Mouse (Mus musculus) urinary bladder, adult 2 months (tissue): Measurements from ENCODE around the gene Dnajb5. TPM values are rescaled to one million over a fixed set of nuclear protein-coding genes. Genes with fewer than 3 reads are reported as not detected.
A peak's percentile ranks its signal among the peaks of the same experiment; 100 is the strongest.
"Not testable (repeated sequence)": the region's sequence is repeated elsewhere in the genome, so short reads cannot be mapped to it uniquely, and the experiment has no call there.

Experiments
- DNase-seq: peaks from one replicate; pipeline ENCODE4 v3.0.0; 2022; ENCODE audit warnings: low spot score
- polyA plus RNA-seq: library from polyadenylated mRNA; depleted of rRNA; stranded (reverse); fragments of >200 nt; gene quantifications from 2 replicates; pipeline ENCODE4 v1.2.3, GENCODE M21; 2012; rRNA removed

Dnajb5 gene
- polyA plus RNA-seq, 1 experiment = 26.1 TPM

DNA sequence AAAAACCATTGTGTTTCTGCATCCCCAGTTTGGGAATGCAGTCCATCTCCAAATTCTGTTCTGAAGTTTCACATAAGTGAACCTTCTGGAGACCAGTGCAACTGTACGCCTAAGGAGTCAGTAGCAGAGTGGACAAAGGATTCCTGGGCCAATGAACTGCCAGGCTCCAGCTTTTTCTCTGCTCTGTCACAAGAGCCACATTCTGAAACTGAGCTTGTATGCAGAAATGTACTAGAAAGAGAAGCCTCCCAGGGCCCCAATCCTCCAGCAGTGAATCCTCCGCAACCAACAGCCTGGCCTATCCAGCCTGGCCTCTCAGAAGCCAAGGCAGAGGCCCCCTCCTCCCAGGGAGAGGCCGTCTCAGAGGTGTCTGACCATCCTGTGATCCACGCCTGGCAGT lies 23.3 kb downstream of the Dnajb5 start:
- DNase-seq = no peak

- DNase-seq = no peak
These were observed 24.3 kb downstream of the Dnajb5 start for GRCm38 (mm10) chr4:42973868-42974267.

DNA sequence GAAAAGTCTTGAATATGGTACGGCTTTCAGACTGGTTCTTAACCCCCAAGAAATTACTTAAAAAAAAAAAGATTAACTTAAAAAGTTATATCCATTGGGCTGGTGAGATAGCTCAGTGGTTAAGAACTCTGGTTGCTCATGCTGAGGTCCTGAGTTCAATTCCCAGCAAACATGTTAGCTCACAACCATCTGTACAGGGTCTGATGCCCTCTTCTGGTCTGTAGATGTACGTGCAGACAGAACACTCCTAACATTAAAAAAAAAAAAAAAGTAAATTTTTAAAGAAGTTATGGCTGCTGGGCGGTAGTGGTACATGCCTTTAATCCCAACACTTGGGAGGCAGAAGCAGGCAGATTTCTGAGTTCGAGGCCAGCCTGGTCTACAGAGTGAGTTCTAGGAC lies 28.4 kb downstream of the Dnajb5 start:
- DNase-seq = no peak

GRCm38 (mm10) chr4:42980467-42980866 lies 30.9 kb downstream of the Dnajb5 start:
- not testable (repeated sequence) for DNase-seq

- DNase-seq = no peak
These were observed 38.7 kb downstream of the Dnajb5 start for GRCm38 (mm10) chr4:42988296-42988695.

- DNase-seq = no peak
These were observed 48.4 kb downstream of the Dnajb5 start for GRCm38 (mm10) chr4:42998022-42998421.

DNA sequence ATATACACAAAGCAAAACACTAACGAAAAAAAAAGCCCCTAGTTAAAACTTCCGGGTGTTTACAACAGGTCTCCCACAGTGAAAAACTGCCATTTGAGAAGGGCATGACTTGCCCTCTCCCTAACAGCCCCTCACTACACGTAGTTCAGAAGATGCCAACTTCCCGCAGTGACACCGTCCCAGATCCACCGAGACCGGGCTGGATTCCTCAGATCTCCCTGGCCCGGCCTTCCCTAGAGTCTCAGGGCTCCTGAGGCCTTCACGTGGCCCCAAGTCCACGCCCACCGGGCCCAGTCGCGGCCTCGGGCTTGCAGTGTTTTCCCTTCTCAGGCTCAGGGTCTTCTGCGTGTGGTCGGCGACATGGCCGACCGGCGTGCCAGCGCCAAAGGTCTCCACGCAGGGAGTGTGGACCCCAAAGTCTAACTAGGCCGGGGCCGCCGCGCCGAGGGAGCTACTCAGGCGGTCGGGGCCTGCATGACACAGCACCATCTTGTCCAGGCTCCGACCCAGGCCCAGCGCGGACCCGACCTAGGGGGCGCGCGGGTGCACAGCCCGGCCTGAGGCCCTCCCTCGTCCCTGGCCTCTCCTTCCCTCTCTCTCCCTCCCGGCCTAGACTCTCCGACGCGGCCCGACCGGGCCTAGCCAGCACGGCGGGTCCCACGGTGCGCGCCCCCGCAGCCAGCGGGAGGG lies 50.0 kb downstream of the Dnajb5 start:
- DNase-seq = peak; percentile 70

- peak; percentile 90 for DNase-seq
These were observed 50.8 kb downstream of the Dnajb5 start, which contains the start of gene Vcp for GRCm38 (mm10) chr4:43000141-43000986. TSS of gene Vcp (minus strand) at chr4:43000507.

GRCm38 (mm10) chr4:43001272-43001671 lies 51.7 kb downstream of the Dnajb5 start:
- DNase-seq = no peak

DNA sequence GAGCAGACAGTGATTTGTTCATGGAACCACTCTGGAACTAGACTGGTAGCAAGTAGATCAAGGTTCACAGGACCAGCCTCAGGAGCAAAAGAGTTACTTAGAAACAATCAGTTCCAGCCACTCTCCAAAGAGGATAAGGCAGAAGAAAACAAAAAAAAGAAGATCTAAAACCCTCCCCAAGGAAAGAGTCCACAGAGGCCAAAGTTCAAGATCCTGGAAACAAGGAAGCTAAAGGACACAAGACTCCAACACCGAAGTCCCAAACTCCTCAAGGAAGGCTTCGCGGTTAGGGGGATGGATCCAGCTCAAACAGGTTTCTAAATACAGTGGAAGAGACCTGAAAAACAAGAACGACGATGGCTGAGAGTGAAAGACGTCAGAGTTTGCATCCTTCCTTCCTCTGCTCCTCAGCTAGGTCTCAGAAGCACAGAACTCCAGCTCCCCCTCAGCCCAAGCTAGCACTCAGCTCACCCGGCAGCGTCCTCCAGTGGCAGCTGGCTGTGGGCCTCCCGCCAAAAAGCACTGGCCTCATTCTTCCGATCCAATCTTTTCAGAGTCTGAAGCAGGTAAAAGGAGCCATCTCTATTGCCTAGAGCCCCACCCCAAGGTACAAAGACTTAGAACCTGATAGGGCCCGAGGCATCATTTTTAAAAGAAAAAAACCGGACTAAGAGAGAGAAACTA lies 53.3 kb downstream of the Dnajb5 start:
- no peak for DNase-seq

DNA sequence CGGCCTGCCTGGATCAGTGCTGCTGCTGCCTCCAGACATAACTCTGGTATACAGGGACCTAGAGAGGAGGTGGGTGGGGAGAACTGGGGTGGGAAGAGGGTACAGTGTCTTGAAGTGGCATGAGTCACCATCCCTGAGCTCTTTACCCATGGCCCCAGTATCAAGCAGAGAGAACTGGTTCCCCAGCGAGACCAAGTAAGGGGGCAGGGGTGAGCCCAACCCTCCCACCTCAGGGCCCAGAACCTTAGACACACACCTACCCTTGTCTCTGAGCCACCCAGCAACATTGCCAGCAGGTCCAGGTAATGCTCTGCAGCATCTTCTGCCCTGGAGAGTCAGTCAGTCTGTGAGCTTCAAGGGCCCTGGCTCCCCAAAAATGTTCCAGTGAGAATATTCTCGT lies 55.3 kb downstream of the Dnajb5 start:
- DNase-seq = no peak

DNA sequence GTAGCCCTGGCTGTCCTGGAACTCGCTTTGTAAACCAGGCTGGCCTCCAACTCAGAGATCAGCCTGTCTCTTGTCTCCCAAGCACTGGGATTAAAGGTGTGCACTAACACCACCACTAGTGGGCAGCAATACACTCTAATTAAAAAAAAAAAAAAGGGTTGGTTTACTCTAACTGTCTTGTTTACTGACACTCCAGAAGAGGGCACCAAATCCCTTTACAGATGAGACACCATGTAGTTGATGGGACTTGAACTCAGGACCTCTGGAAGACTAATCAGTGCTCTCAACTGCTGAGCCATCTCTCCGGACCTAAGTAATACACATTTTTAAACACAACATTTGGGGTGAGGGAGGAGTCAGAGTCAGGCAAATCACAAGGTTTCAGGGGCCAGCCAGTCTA lies 56.2 kb downstream of the Dnajb5 start:
- DNase-seq = no peak

Other genes with a start within 250 kb of the Dnajb5 start
- 0.19 TPM in 1 of 2 replicates, not detected in the other for gene 4930578G10Rik, start 214.3 kb upstream of the Dnajb5 start, polyA plus RNA-seq
- 2.2 and 2.4 TPM in 2 replicates for gene Ccl19, start 193.2 kb upstream of the Dnajb5 start, polyA plus RNA-seq
- gene Ccl21a, start 175.8 kb upstream of the Dnajb5 start, polyA plus RNA-seq = 115 and 130 TPM in 2 replicates
- gene Fam205a1, start 95.9 kb upstream of the Dnajb5 start, polyA plus RNA-seq = 0.03 and 0.10 TPM in 2 replicates
- gene Gm12394, start 93.0 kb upstream of the Dnajb5 start, polyA plus RNA-seq = not detected in 2 replicates
- not detected in 2 replicates for gene Fam205c, start 75.6 kb upstream of the Dnajb5 start, polyA plus RNA-seq
- 4.0 and 4.7 TPM in 2 replicates for gene Phf24, start 33.2 kb upstream of the Dnajb5 start, polyA plus RNA-seq
- not detected in 2 replicates for gene 1700022I11Rik, start 19.8 kb downstream of the Dnajb5 start, polyA plus RNA-seq
- 176 and 192 TPM in 2 replicates for gene Vcp, start 50.7 kb downstream of the Dnajb5 start, polyA plus RNA-seq
- gene Fancg, start 60.7 kb downstream of the Dnajb5 start, polyA plus RNA-seq = 9.5 and 11.6 TPM in 2 replicates
- 12.7 and 13.1 TPM in 2 replicates for gene Pigo, start 76.0 kb downstream of the Dnajb5 start, polyA plus RNA-seq
- 72.2 and 94.8 TPM in 2 replicates for gene Stoml2, start 81.9 kb downstream of the Dnajb5 start, polyA plus RNA-seq
- 15.7 and 24.8 TPM in 2 replicates for gene Fam214b, start 96.4 kb downstream of the Dnajb5 start, polyA plus RNA-seq
- 9.9 and 11.2 TPM in 2 replicates for gene Unc13b, start 109.1 kb downstream of the Dnajb5 start, polyA plus RNA-seq